Mouse (Mus musculus): ENCODE data around the gene Slc29a1. TPM values are rescaled to one million over a fixed set of nuclear protein-coding genes. Genes with fewer than 3 reads are reported as not detected.

Gene Slc29a1
- polyA plus RNA-seq, 1 experiment from 2014 or later, result 33.2 TPM

DNA sequence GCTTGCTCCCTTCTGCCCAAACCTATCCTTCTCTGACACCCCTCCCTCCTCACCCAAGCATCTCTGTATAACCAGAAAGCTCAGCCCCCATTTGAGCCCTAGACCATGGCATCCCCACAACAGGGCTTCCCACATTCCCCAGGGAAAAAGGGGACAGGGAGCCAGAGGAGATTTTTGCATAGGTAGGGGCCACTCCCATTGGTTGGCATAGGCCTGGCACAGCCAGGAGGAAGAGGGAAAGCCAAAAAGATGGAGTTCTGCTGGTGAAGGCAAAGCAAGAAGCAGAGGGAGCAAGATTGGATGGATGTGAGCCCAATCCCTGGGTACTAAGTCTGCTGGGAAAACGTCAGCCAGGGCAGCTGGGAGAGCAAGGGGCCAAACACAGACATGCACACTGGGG lies 56.3 kb downstream of the Slc29a1 start:
- H3K4me1 ChIP-seq (ENCODE audit: control insufficient read depth, insufficient read depth, low read length), result peaks cover 29% of the 10 kb centered on the region
- no peak overlapping the region for H3K9ac ChIP-seq (replicated peaks; ENCODE audit: low read length)
- peaks cover 35% of the 10 kb centered on the region for H3K36me3 ChIP-seq (ENCODE audit: control insufficient read depth, insufficient read depth, low read length)
- ATAC-seq (ENCODE audit: low FRiP score, low TSS enrichment) (no peak), DNase-seq (no peak)
- no peak overlapping the region for H3K4me3 ChIP-seq (replicated peaks; ENCODE audit: low read depth, low read length)
- peaks cover 31% of the 10 kb centered on the region for H3K27me3 ChIP-seq (ENCODE audit: control insufficient read depth, insufficient read depth, low read length)
- no peaks in the 10 kb centered on the region for H3K9me3 ChIP-seq (ENCODE audit: control insufficient read depth, low read length)
- 54% methylated on average over 1 of the region's 1 CpGs for WGBS
- no peak overlapping the region for H3K27ac ChIP-seq (replicated peaks; ENCODE audit: low read depth, low read length)
- H3K4me2 ChIP-seq (ENCODE audit: low read length), result no peak overlapping the region

DNA sequence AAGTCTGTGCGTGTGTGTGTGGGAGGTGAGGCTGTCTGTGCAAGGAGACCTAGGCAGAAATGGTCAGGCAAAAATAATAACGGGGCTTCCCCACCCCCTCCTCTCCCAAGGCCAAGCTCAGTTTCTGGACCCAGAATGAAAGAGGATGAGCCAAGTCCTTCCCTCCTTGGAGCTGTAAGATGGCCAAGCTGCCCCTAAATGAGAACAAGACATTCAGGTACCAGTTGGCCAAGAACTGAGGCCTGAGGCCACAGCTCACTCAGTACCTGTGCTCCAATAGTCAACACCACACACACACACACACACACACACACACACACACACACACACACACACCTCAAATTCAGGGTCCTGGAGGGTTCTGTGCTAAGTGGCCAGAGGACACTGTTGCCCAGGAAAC lies 56.7 kb downstream of the Slc29a1 start:
- WGBS, result 83% methylated on average over 2 of the region's 2 CpGs
- H3K27me3 ChIP-seq (ENCODE audit: control insufficient read depth, insufficient read depth, low read length), result peaks cover 29% of the 10 kb centered on the region

DNA sequence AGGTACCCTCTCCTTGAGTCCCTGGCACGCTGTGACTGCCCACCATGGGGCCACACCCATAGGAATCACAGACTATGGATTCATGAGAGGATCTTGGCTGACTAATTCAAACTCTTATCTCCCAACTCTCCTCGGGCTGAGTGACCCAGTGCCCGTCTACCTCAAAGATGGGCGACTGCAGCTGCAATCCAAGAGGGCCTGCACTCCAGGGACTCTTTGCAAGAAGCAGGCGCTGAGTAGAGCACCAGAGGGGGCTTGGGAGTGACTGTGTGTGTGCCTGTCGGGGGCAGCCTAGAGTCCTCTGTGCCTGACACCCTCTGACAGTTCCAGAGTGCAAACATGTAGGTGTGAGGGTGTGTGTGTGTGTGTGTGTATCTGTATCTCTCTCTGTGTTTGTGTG lies 57.3 kb downstream of the Slc29a1 start:
- Histone ChIP-seq H3K36me3 (ENCODE audit: control insufficient read depth, insufficient read depth, low read length) (peaks cover 35% of the 10 kb centered on the region), H3K4me3 (replicated peaks; ENCODE audit: low read depth, low read length) (no peak overlapping the region), H3K27me3 (ENCODE audit: control insufficient read depth, insufficient read depth, low read length) (peaks cover 24% of the 10 kb centered on the region), H3K9me3 (ENCODE audit: control insufficient read depth, low read length) (no peaks in the 10 kb centered on the region), H3K9ac (replicated peaks; ENCODE audit: low read length) (no peak overlapping the region), H3K4me2 (ENCODE audit: low read length) (no peak overlapping the region), H3K4me1 (ENCODE audit: control insufficient read depth, insufficient read depth, low read length) (peaks cover 21% of the 10 kb centered on the region), H3K27ac (replicated peaks; ENCODE audit: low read depth, low read length) (no peak overlapping the region)
- 40% methylated on average over 6 of the region's 6 CpGs for WGBS
- ATAC-seq (ENCODE audit: low FRiP score, low TSS enrichment) (no peak), DNase-seq (no peak)

More for the DNA sequence above, 56.7 kb downstream of the Slc29a1 start:
- H3K9me3 ChIP-seq (ENCODE audit: control insufficient read depth, low read length), result no peaks in the 10 kb centered on the region
- no peak overlapping the region for H3K9ac ChIP-seq (replicated peaks; ENCODE audit: low read length)
- H3K36me3 ChIP-seq (ENCODE audit: control insufficient read depth, insufficient read depth, low read length), result peaks cover 35% of the 10 kb centered on the region
- ATAC-seq (ENCODE audit: low FRiP score, low TSS enrichment) (no peak), DNase-seq (no peak)
- H3K4me1 ChIP-seq (ENCODE audit: control insufficient read depth, insufficient read depth, low read length), result peaks cover 25% of the 10 kb centered on the region
- no peak overlapping the region for H3K4me2 ChIP-seq (ENCODE audit: low read length)
- no peak overlapping the region for H3K4me3 ChIP-seq (replicated peaks; ENCODE audit: low read depth, low read length)
- H3K27ac ChIP-seq (replicated peaks; ENCODE audit: low read depth, low read length), result no peak overlapping the region

DNA sequence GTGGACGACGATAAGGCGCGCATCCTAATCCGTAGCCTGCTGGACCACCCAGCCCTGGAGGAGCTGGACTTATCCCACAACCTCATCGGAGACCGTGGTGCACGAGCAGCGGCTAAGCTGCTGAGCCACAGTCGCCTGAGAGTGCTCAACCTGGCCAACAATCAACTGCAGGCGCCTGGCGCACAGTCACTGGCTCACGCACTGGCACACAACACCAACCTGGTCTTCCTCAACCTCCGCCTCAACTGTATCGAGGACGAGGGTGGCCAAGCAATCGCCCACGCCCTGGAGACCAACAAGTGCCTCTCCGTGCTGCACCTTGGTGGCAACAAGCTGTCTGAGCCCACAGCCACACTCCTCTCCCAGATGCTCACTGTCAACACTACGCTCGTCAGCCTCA lies 59.7 kb downstream of the Slc29a1 start:
- Histone ChIP-seq H3K9ac (replicated peaks; ENCODE audit: low read length) (no peak overlapping the region), H3K4me3 (replicated peaks; ENCODE audit: low read depth, low read length) (no peak overlapping the region), H3K36me3 (ENCODE audit: control insufficient read depth, insufficient read depth, low read length) (peaks cover 11% of the 10 kb centered on the region), H3K4me1 (ENCODE audit: control insufficient read depth, insufficient read depth, low read length) (peaks cover 10% of the 10 kb centered on the region; the same call in 1 of the 2 replicates), H3K4me2 (ENCODE audit: low read length) (no peak overlapping the region), H3K27ac (replicated peaks; ENCODE audit: low read depth, low read length) (no peak overlapping the region), H3K9me3 (ENCODE audit: control insufficient read depth, low read length) (no peaks in the 10 kb centered on the region), H3K27me3 (ENCODE audit: control insufficient read depth, insufficient read depth, low read length) (peaks cover 13% of the 10 kb centered on the region)
- DNase-seq (no peak), ATAC-seq (ENCODE audit: low FRiP score, low TSS enrichment) (no peak)
- WGBS, result 80% methylated on average over 21 of the region's 21 CpGs

DNA sequence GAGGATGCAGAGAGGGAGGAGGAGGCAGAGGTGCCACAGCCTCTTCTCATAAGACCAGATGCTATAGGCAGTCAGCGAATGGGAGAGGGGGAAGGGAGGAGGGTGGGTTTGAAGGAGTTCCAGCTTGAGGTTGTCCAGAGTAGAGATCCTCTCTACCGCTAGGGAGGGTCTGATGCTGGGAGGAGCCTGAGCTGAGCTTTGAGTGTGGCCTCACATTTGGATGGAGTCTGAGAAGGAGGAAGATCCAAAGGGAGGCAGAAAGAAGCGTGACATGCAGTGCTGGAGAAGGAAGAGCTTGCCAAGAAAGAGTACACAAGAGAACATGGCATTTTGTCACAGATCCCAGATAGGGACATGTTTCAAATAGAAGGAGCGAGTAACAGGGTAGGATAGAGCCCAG lies 61.0 kb downstream of the Slc29a1 start:
- peaks cover 13% of the 10 kb centered on the region for H3K27me3 ChIP-seq (ENCODE audit: control insufficient read depth, insufficient read depth, low read length)
- H3K4me2 ChIP-seq (ENCODE audit: low read length), result no peak overlapping the region
- 63% methylated on average over 4 of the region's 4 CpGs for WGBS
- no peaks in the 10 kb centered on the region for H3K4me1 ChIP-seq (ENCODE audit: control insufficient read depth, insufficient read depth, low read length)
- no peaks in the 10 kb centered on the region for H3K36me3 ChIP-seq (ENCODE audit: control insufficient read depth, insufficient read depth, low read length)
- no peak overlapping the region for H3K27ac ChIP-seq (replicated peaks; ENCODE audit: low read depth, low read length)
- H3K4me3 ChIP-seq (replicated peaks; ENCODE audit: low read depth, low read length), result no peak overlapping the region
- ATAC-seq (ENCODE audit: low FRiP score, low TSS enrichment) (no peak), DNase-seq (no peak)
- H3K9ac ChIP-seq (replicated peaks; ENCODE audit: low read length), result no peak overlapping the region
- H3K9me3 ChIP-seq (ENCODE audit: control insufficient read depth, low read length), result no peaks in the 10 kb centered on the region

DNA sequence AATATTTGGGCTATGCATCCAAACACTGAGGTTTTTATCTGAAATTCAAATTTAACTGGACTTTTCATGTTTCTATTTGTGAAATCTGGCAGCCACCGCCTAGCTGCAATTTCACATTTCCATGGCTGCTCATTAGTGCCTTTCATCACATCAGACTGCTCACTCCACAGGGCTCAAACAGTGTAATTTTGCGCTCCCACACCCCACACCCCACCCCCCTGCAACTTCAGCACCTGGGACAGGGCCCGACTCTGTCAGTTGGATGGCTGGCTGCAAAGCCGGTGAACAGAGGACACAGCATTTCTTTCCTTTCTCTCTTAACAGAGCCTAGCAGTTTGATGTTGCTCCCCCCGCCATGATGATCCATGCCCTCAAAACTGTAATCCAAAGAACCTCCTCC lies 63.1 kb downstream of the Slc29a1 start:
- Histone ChIP-seq H3K4me3 (replicated peaks; ENCODE audit: low read depth, low read length) (no peak overlapping the region), H3K27ac (replicated peaks; ENCODE audit: low read depth, low read length) (no peak overlapping the region), H3K4me1 (ENCODE audit: control insufficient read depth, insufficient read depth, low read length) (no peaks in the 10 kb centered on the region), H3K4me2 (ENCODE audit: low read length) (no peak overlapping the region), H3K9ac (replicated peaks; ENCODE audit: low read length) (no peak overlapping the region), H3K9me3 (ENCODE audit: control insufficient read depth, low read length) (no peaks in the 10 kb centered on the region), H3K27me3 (ENCODE audit: control insufficient read depth, insufficient read depth, low read length) (peaks cover 13% of the 10 kb centered on the region), H3K36me3 (ENCODE audit: control insufficient read depth, insufficient read depth, low read length) (no peaks in the 10 kb centered on the region)
- 17% methylated on average over 5 of the region's 5 CpGs for WGBS
- ATAC-seq (ENCODE audit: low FRiP score, low TSS enrichment) (no peak), DNase-seq (no peak)

Other genes starting within 250 kb of the Slc29a1 start
- gene Cdc5l, start 165.9 kb downstream of the Slc29a1 start, polyA plus RNA-seq (2014; fragmentation: Nextera tagmentation; extraction: Ambion mirVana), result 60.0 and 69.9 TPM in 2 replicates
- gene Spats1, start 124.2 kb downstream of the Slc29a1 start, polyA plus RNA-seq (2014; fragmentation: Nextera tagmentation; extraction: Ambion mirVana), result 2.1 and 3.1 TPM in 2 replicates
- gene Aars2, start 92.8 kb downstream of the Slc29a1 start, polyA plus RNA-seq (2014; fragmentation: Nextera tagmentation; extraction: Ambion mirVana), result 13.6 and 14.8 TPM in 2 replicates
- 3.0 and 5.8 TPM in 2 replicates for gene Tcte1, start 76.2 kb downstream of the Slc29a1 start, polyA plus RNA-seq (2014; fragmentation: Nextera tagmentation; extraction: Ambion mirVana)
- 20.4 and 24.1 TPM in 2 replicates for gene Tmem151b, start 49.9 kb downstream of the Slc29a1 start, polyA plus RNA-seq (2014; fragmentation: Nextera tagmentation; extraction: Ambion mirVana)
- 4.2 and 4.9 TPM in 2 replicates for gene Nfkbie, start 43.9 kb downstream of the Slc29a1 start, polyA plus RNA-seq (2014; fragmentation: Nextera tagmentation; extraction: Ambion mirVana)
- 73.0 and 77.1 TPM in 2 replicates for gene Slc35b2, start 35.7 kb downstream of the Slc29a1 start, polyA plus RNA-seq (2014; fragmentation: Nextera tagmentation; extraction: Ambion mirVana)
- gene Hsp90ab1, start 26.3 kb downstream of the Slc29a1 start, polyA plus RNA-seq (2014; fragmentation: Nextera tagmentation; extraction: Ambion mirVana), result 1,248 and 1,388 TPM in 2 replicates
- not detected in 2 replicates for gene Mymx, start 2.5 kb upstream of the Slc29a1 start, polyA plus RNA-seq (2014; fragmentation: Nextera tagmentation; extraction: Ambion mirVana)
- 0.08 and 2.4 TPM in 2 replicates for gene Capn11, start 59.7 kb upstream of the Slc29a1 start, polyA plus RNA-seq (2014; fragmentation: Nextera tagmentation; extraction: Ambion mirVana)
- gene Mrpl14, start 86.7 kb upstream of the Slc29a1 start, polyA plus RNA-seq (2014; fragmentation: Nextera tagmentation; extraction: Ambion mirVana), result 110 and 139 TPM in 2 replicates
- 123 and 130 TPM in 2 replicates for gene Tmem63b, start 87.3 kb upstream of the Slc29a1 start, polyA plus RNA-seq (2014; fragmentation: Nextera tagmentation; extraction: Ambion mirVana)
- gene 1600014C23Rik, start 134.2 kb upstream of the Slc29a1 start, polyA plus RNA-seq (2014; fragmentation: Nextera tagmentation; extraction: Ambion mirVana), result 0.47 TPM in 1 of 2 replicates, not detected in the other

Data from midbrain, embryonic 14.5 days (tissue).